Mouse (Mus musculus): ENCODE data around the gene Fars2. TPM values are rescaled to one million over a fixed set of nuclear protein-coding genes. Genes with fewer than 3 reads are reported as not detected.
"Not testable (repeated sequence)": the region's sequence is repeated elsewhere in the genome, so short reads cannot be mapped to it uniquely, and the experiment has no call there.

Fars2 gene
- polyA plus RNA-seq, 1 experiment from 2014 or later = 31.4 TPM

GRCm38 (mm10) chr13:36386074-36386473 is 268.9 kb downstream of the Fars2 start:
- Histone ChIP-seq H3K27ac (no peak overlapping the region), H3K27me3 (no peaks in the 10 kb centered on the region), H3K4me3 (replicated peaks) (no peak overlapping the region), H3K9ac (no peak overlapping the region), H3K4me1 (replicated peaks) (no peaks in the 10 kb centered on the region), H3K4me2 (no peak overlapping the region), H3K36me3 (no peaks in the 10 kb centered on the region), H3K9me3 (replicated peaks) (no peaks in the 10 kb centered on the region)
- ATAC-seq (ENCODE audit: low read depth) (no peak), DNase-seq (no peak)
- WGBS (ENCODE audit: insufficient replicate concordance) = 69% methylated on average over 5 of the region's 5 CpGs

GRCm38 (mm10) chr13:36391936-36392335 is 274.7 kb downstream of the Fars2 start:
- no peaks in the 10 kb centered on the region for H3K4me1 ChIP-seq (replicated peaks)
- 77% methylated on average over 7 of the region's 7 CpGs for WGBS (ENCODE audit: insufficient replicate concordance)
- no peak overlapping the region for H3K4me2 ChIP-seq
- ATAC-seq (ENCODE audit: low read depth) (no peak), DNase-seq (no peak)
- no peaks in the 10 kb centered on the region for H3K27me3 ChIP-seq
- no peaks in the 10 kb centered on the region for H3K9me3 ChIP-seq (replicated peaks)
- H3K4me3 ChIP-seq (replicated peaks) = no peak overlapping the region
- H3K36me3 ChIP-seq = no peaks in the 10 kb centered on the region
- no peak overlapping the region for H3K27ac ChIP-seq
- H3K9ac ChIP-seq = no peak overlapping the region

- no peak for ATAC-seq (ENCODE audit: low read depth)
- WGBS (ENCODE audit: insufficient replicate concordance) = 77% methylated on average over 4 of the region's 4 CpGs
- Histone ChIP-seq H3K9ac (no peak overlapping the region), H3K4me1 (replicated peaks) (no peaks in the 10 kb centered on the region), H3K9me3 (replicated peaks) (no peaks in the 10 kb centered on the region), H3K27me3 (no peaks in the 10 kb centered on the region), H3K4me2 (no peak overlapping the region), H3K27ac (no peak overlapping the region), H3K36me3 (no peaks in the 10 kb centered on the region), H3K4me3 (replicated peaks) (no peak overlapping the region)
- DNase-seq = no peak
Observed at GRCm38 (mm10) chr13:36392666-36393065, 275.5 kb downstream of the Fars2 start.

GRCm38 (mm10) chr13:36401011-36401410 is 283.8 kb downstream of the Fars2 start:
- H3K4me3 ChIP-seq (replicated peaks) = no peak overlapping the region
- H3K9me3 ChIP-seq (replicated peaks) = no peaks in the 10 kb centered on the region
- no peak overlapping the region for H3K9ac ChIP-seq
- no peaks in the 10 kb centered on the region for H3K27me3 ChIP-seq
- 71% methylated on average over 2 of the region's 2 CpGs for WGBS (ENCODE audit: insufficient replicate concordance)
- H3K4me2 ChIP-seq = no peak overlapping the region
- no peaks in the 10 kb centered on the region for H3K4me1 ChIP-seq (replicated peaks)
- no peak overlapping the region for H3K27ac ChIP-seq
- H3K36me3 ChIP-seq = no peaks in the 10 kb centered on the region
- ATAC-seq (ENCODE audit: low read depth) (no peak), DNase-seq (no peak)

GRCm38 (mm10) chr13:36413276-36413675 is 296.1 kb downstream of the Fars2 start:
- 46% methylated on average over 1 of the region's 1 CpGs for WGBS (ENCODE audit: insufficient replicate concordance)
- H3K9ac ChIP-seq = no peak overlapping the region
- no peaks in the 10 kb centered on the region for H3K27me3 ChIP-seq
- H3K9me3 ChIP-seq (replicated peaks) = no peaks in the 10 kb centered on the region
- no peak overlapping the region for H3K27ac ChIP-seq
- H3K4me1 ChIP-seq (replicated peaks) = no peaks in the 10 kb centered on the region
- no peaks in the 10 kb centered on the region for H3K36me3 ChIP-seq
- no peak overlapping the region for H3K4me3 ChIP-seq (replicated peaks)
- no peak overlapping the region for H3K4me2 ChIP-seq
- ATAC-seq (ENCODE audit: low read depth) = no peak
- no peak for DNase-seq

GRCm38 (mm10) chr13:36415176-36415575 is 298.0 kb downstream of the Fars2 start:
- no peaks in the 10 kb centered on the region for H3K9me3 ChIP-seq (replicated peaks)
- no peak overlapping the region for H3K9ac ChIP-seq
- H3K27ac ChIP-seq = no peak overlapping the region
- H3K36me3 ChIP-seq = no peaks in the 10 kb centered on the region
- H3K4me1 ChIP-seq (replicated peaks) = no peaks in the 10 kb centered on the region
- no peak overlapping the region for H3K4me3 ChIP-seq (replicated peaks)
- no peak for DNase-seq
- no peak for ATAC-seq (ENCODE audit: low read depth)
- 74% methylated on average over 1 of the region's 1 CpGs for WGBS (ENCODE audit: insufficient replicate concordance)
- no peak overlapping the region for H3K4me2 ChIP-seq
- no peaks in the 10 kb centered on the region for H3K27me3 ChIP-seq

- Histone ChIP-seq H3K27ac (no peak overlapping the region), H3K4me1 (replicated peaks) (no peaks in the 10 kb centered on the region), H3K4me3 (replicated peaks) (no peak overlapping the region), H3K4me2 (no peak overlapping the region), H3K9me3 (replicated peaks) (no peaks in the 10 kb centered on the region), H3K27me3 (no peaks in the 10 kb centered on the region), H3K36me3 (no peaks in the 10 kb centered on the region), H3K9ac (no peak overlapping the region)
- ATAC-seq (ENCODE audit: low read depth) = no peak
- DNase-seq = no peak
- WGBS (ENCODE audit: insufficient replicate concordance) = 36% methylated on average over 4 of the region's 4 CpGs
Observed at GRCm38 (mm10) chr13:36416546-36416945, 299.3 kb downstream of the Fars2 start.

GRCm38 (mm10) chr13:36419357-36419756 is 302.1 kb downstream of the Fars2 start:
- ATAC-seq (ENCODE audit: low read depth) = no peak
- Histone ChIP-seq H3K4me1 (replicated peaks) (no peaks in the 10 kb centered on the region), H3K27ac (no peak overlapping the region), H3K4me3 (replicated peaks) (no peak overlapping the region), H3K9ac (no peak overlapping the region), H3K9me3 (replicated peaks) (no peaks in the 10 kb centered on the region), H3K27me3 (no peaks in the 10 kb centered on the region), H3K36me3 (no peaks in the 10 kb centered on the region), H3K4me2 (no peak overlapping the region)
- DNase-seq = no peak

- Histone ChIP-seq H3K36me3 (no peaks in the 10 kb centered on the region), H3K4me3 (replicated peaks) (no peak overlapping the region), H3K27ac (no peak overlapping the region), H3K9ac (no peak overlapping the region), H3K27me3 (no peaks in the 10 kb centered on the region), H3K4me1 (replicated peaks) (no peaks in the 10 kb centered on the region), H3K4me2 (no peak overlapping the region), H3K9me3 (replicated peaks) (no peaks in the 10 kb centered on the region)
- DNase-seq = no peak
- WGBS (ENCODE audit: insufficient replicate concordance) = 46% methylated on average over 3 of the region's 3 CpGs
- ATAC-seq (ENCODE audit: low read depth) = no peak
Observed at GRCm38 (mm10) chr13:36422446-36422845, 305.2 kb downstream of the Fars2 start.

GRCm38 (mm10) chr13:36425824-36426705 is 308.9 kb downstream of the Fars2 start:
- not testable (repeated sequence) for H3K27ac ChIP-seq; DNase-seq; H3K4me3 ChIP-seq (replicated peaks); H3K4me2 ChIP-seq; ATAC-seq (ENCODE audit: low read depth); H3K4me1 ChIP-seq (replicated peaks); H3K9me3 ChIP-seq (replicated peaks); H3K36me3 ChIP-seq; H3K9ac ChIP-seq; H3K27me3 ChIP-seq
- WGBS (ENCODE audit: insufficient replicate concordance) = 69% methylated on average over 17 of the region's 17 CpGs

GRCm38 (mm10) chr13:36429500-36430189 is 312.4 kb downstream of the Fars2 start:
- 69% methylated on average over 7 of the region's 7 CpGs for WGBS (ENCODE audit: insufficient replicate concordance)

More at GRCm38 (mm10) chr13:36429500-36430189, 312.4 kb downstream of the Fars2 start:
- Histone ChIP-seq H3K9ac (no peak overlapping the region), H3K4me2 (no peak overlapping the region), H3K4me1 (replicated peaks) (no peaks in the 10 kb centered on the region), H3K4me3 (replicated peaks) (no peak overlapping the region), H3K9me3 (replicated peaks) (no peaks in the 10 kb centered on the region), H3K27ac (no peak overlapping the region), H3K36me3 (no peaks in the 10 kb centered on the region), H3K27me3 (no peaks in the 10 kb centered on the region)
- ATAC-seq (ENCODE audit: low read depth) = no peak
- no peak for DNase-seq

All from liver, embryonic 13.5 days (tissue).